Mouse (Mus musculus) megakaryocyte, embryonic 14.5 days (primary cell): ENCODE results near the gene Cadm1. TPM values are rescaled to one million over a fixed set of nuclear protein-coding genes. Genes with fewer than 3 reads are reported as not detected.
A peak's percentile ranks its signal among the peaks of the same experiment; 100 is the strongest.

Experiments used
- H3K27me3 ChIP-seq: replicated peaks from 2 replicates; pipeline ENCODE3; 2012; ENCODE audit warnings: inconsistent platforms
- H3K36me3 ChIP-seq: replicated peaks from 2 replicates; pipeline ENCODE3; 2012; ENCODE audit warnings: low read length, inconsistent platforms, mixed read lengths
- H3K4me1 ChIP-seq: 2 replicates; pipeline ENCODE4 v1.6.1; 2012; ENCODE audit warnings: inconsistent platforms
- H3K4me3 ChIP-seq: replicated peaks from 2 replicates; pipeline ENCODE3; 2012; ENCODE audit warnings: moderate library complexity, mild to moderate bottlenecking, inconsistent platforms
- H3K9me3 ChIP-seq: 2 replicates; pipeline ENCODE4 v1.6.1; 2012; ENCODE audit warnings: inconsistent platforms
- FLI1 ChIP-seq: IDR thresholded peaks from 2 replicates; pipeline ENCODE4 v1.6.1; 2012; ENCODE audit warnings: low read length, inconsistent platforms, mixed read lengths
- GATA1 ChIP-seq: IDR thresholded peaks from 3 replicates; pipeline ENCODE4 v1.6.1; 2012; ENCODE audit warnings: mixed read lengths, low read length, inconsistent platforms, borderline replicate concordance
- polyA plus RNA-seq: library from polyadenylated mRNA; stranded (reverse); fragments of >175 nt; gene quantifications from 2 replicates; pipeline ENCODE4 v1.2.3, GENCODE M21; 2012; ENCODE audit warnings: low replicate concordance; ENCODE audit not compliant: insufficient read depth

The Cadm1 gene
- 3.8 TPM in 1 of 2 replicates, not detected in the other for polyA plus RNA-seq

DNA sequence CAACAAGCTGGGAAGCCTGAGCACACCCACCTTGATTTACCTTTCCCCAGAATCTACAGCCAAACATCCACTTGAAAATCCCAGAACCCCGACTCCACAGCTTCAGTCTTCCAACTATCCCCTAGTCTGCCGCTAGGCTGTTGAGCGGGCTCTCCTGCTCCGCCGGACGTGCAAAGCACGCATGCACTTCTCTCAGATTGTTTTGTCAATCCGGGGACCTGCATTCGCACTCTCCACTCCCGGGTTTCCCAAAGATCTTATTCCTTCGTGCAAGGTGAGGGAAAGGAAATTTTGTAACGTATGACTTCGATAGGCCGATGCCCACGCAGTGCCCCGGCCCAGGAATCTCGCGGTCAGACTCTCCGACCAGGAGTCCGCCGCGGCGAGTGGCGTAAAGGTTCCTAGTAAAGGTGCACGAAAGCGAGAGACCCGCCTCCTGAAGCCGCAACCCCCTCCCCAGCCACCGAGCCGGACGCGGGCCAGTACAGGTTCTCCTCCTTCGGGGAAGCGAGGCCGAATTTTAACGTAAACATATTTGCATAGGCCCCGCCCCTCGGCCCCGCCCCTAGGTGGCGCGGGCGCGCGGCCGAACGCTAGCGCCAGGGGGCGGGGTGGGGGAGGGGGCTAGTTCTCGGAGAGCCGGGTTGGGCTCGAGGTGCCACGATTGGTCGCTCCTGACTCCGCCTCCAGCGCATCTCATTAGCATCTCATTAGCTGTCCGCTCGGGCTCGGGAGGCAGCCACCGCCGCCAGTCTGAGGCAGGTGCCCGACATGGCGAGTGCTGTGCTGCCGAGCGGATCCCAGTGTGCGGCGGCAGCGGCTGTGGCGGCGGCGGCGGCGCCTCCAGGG lies at the start of gene Cadm1:
Cadm1 (plus strand) TSS at position 572 of the 849 bp plus-strand sequence.
- Histone ChIP-seq H3K4me1 (peaks cover 24% of the 10 kb centered on the region), H3K4me3 (peak within 1 kb of the TSS; percentile 90), H3K9me3 (0 out of 2 replicates have a peak, but pooled peaks cover 6% of the 10 kb centered on the region), H3K27me3 (peaks cover 69% of the 10 kb centered on the region), H3K36me3 (no peaks in the 10 kb centered on the region)
- TF ChIP-seq FLI1 (no peak), GATA1 (no peak)

- H3K4me3 ChIP-seq: no peak overlapping the region
- TF ChIP-seq FLI1 (no peak), GATA1 (no peak)
- no peaks in the 10 kb centered on the region for H3K27me3 ChIP-seq
- peaks cover 7% of the 10 kb centered on the region; the same call in 1 of the 2 replicates for H3K9me3 ChIP-seq
- no peaks in the 10 kb centered on the region for H3K36me3 ChIP-seq
- no peaks in the 10 kb centered on the region for H3K4me1 ChIP-seq
These were observed 45.5 kb upstream of the Cadm1 start for GRCm38 (mm10) chr9:47484506-47484905.

DNA sequence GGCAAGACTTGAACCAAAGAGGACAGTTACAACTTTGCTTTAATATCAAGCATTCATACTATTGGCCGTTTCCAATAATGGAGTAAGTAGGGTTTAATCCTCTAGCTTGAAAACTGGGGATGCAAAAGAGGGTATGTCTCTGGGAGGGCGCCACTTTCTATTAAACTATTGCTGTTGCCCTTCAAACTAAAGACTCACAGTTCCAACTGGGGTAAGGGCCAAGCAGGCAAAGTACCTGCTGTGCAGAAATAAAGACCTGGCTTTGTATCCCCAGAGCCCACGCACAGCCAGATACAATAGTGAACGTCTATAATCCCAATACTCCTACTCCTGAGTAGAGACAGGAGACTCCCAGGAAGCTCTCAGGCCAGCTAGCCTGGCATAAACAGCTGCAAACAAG lies 44.8 kb upstream of the Cadm1 start:
- TF ChIP-seq FLI1 (no peak), GATA1 (no peak)
- Histone ChIP-seq H3K9me3 (peaks cover 12% of the 10 kb centered on the region), H3K4me1 (no peaks in the 10 kb centered on the region), H3K36me3 (no peaks in the 10 kb centered on the region), H3K27me3 (no peaks in the 10 kb centered on the region), H3K4me3 (no peak overlapping the region)

- H3K4me3 ChIP-seq: no peak overlapping the region
- H3K36me3 ChIP-seq: no peaks in the 10 kb centered on the region
- H3K27me3 ChIP-seq: no peaks in the 10 kb centered on the region
- peaks cover 3% of the 10 kb centered on the region; the same call in 1 of the 2 replicates for H3K9me3 ChIP-seq
- no peak for TF ChIP-seq GATA1
- TF ChIP-seq FLI1: no peak
- no peaks in the 10 kb centered on the region for H3K4me1 ChIP-seq
These were observed 30.2 kb upstream of the Cadm1 start for GRCm38 (mm10) chr9:47499761-47500160.

- no peaks in the 10 kb centered on the region for H3K4me1 ChIP-seq
- no peaks in the 10 kb centered on the region for H3K36me3 ChIP-seq
- H3K4me3 ChIP-seq: no peak overlapping the region
- no peak for TF ChIP-seq FLI1
- TF ChIP-seq GATA1: no peak
- H3K9me3 ChIP-seq: no peaks in the 10 kb centered on the region
- H3K27me3 ChIP-seq: no peaks in the 10 kb centered on the region
These were observed 24.0 kb upstream of the Cadm1 start for GRCm38 (mm10) chr9:47505956-47506355.

- Histone ChIP-seq H3K4me3 (no peak overlapping the region), H3K9me3 (no peaks in the 10 kb centered on the region), H3K36me3 (no peaks in the 10 kb centered on the region), H3K27me3 (no peaks in the 10 kb centered on the region), H3K4me1 (no peaks in the 10 kb centered on the region)
- TF ChIP-seq FLI1 (no peak), GATA1 (no peak)
These were observed 23.1 kb upstream of the Cadm1 start for GRCm38 (mm10) chr9:47506876-47507275.

- H3K36me3 ChIP-seq: no peaks in the 10 kb centered on the region
- no peaks in the 10 kb centered on the region for H3K27me3 ChIP-seq
- TF ChIP-seq FLI1 (no peak), GATA1 (no peak)
- no peaks in the 10 kb centered on the region for H3K4me1 ChIP-seq
- H3K9me3 ChIP-seq: no peaks in the 10 kb centered on the region
- no peak overlapping the region for H3K4me3 ChIP-seq
These were observed 21.9 kb upstream of the Cadm1 start for GRCm38 (mm10) chr9:47508109-47508508.

DNA sequence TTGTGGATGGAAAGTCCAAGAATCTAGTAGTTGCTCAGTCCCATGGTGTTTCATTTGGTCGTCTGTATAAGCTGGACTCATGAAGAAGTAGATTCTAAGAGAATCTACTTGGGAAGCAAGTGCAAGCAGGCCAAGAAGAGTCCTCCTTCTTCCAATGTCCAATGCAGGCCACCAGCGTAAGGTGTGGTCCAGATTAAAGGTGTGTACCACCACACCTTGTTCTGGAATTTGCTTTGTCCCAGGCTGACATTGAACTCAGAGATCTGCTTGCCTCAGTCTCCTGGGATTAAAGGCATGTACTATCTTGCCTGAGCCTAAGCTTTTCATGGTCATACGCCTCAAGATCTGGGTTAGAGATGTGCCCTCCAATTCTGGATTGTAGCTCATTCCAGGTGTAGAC lies 17.5 kb upstream of the Cadm1 start:
- TF ChIP-seq FLI1: no peak
- no peak for TF ChIP-seq GATA1

GRCm38 (mm10) chr9:47514318-47514717 lies 15.7 kb upstream of the Cadm1 start:
- TF ChIP-seq GATA1 (no peak), FLI1 (no peak)
- H3K36me3 ChIP-seq: no peaks in the 10 kb centered on the region
- H3K4me3 ChIP-seq: no peak overlapping the region
- H3K4me1 ChIP-seq: no peaks in the 10 kb centered on the region
- H3K9me3 ChIP-seq: no peaks in the 10 kb centered on the region
- peaks cover 2% of the 10 kb centered on the region for H3K27me3 ChIP-seq

More for the DNA sequence above, 17.5 kb upstream of the Cadm1 start:
- H3K4me3 ChIP-seq: no peak overlapping the region
- no peaks in the 10 kb centered on the region for H3K9me3 ChIP-seq
- H3K27me3 ChIP-seq: peaks cover 2% of the 10 kb centered on the region
- H3K36me3 ChIP-seq: no peaks in the 10 kb centered on the region
- no peaks in the 10 kb centered on the region for H3K4me1 ChIP-seq

GRCm38 (mm10) chr9:47516238-47516637 lies 13.7 kb upstream of the Cadm1 start:
- Histone ChIP-seq H3K36me3 (no peaks in the 10 kb centered on the region), H3K27me3 (peaks cover 2% of the 10 kb centered on the region), H3K4me1 (no peaks in the 10 kb centered on the region), H3K9me3 (no peaks in the 10 kb centered on the region), H3K4me3 (no peak overlapping the region)
- no peak for TF ChIP-seq GATA1
- TF ChIP-seq FLI1: no peak
